In genomic region chr12:5192380-5192718, GRCm38 (mm10) we compare ENCODE assay signal across 9 mouse cellular contexts.
DNase-seq lines count a peak whose midpoint lies in the region; ATAC-seq and TF ChIP-seq lines count a peak whose summit lies in the region.
"Had no signal": no experiment of that assay in that cellular context is flagged by ENCODE, and none has a peak within 500 bp of the region (broad histone marks: within the 10 kb centered on the region; RNA-seq: fewer than 3 reads in every experiment).

No protein-coding gene starts in this region.

- intact Hi-C loops in heart, adult 2 months (cut with DNase I), result no loop called here

- no peak for TF ChIP-seq EP300 in heart, postnatal 0 days (IDR thresholded peaks at IDR 0.05; ENCODE audit: low read depth)
- TF ChIP-seq EP300 in heart, adult 2 months (IDR thresholded peaks at IDR 0.05; ENCODE audit: insufficient read depth, low read depth, low read length), result no peak

- no peak overlapping the region for H3K4me3 ChIP-seq in heart, postnatal 0 days (ENCODE audit: low read depth, low read length)
- no peak overlapping the region for H3K4me3 ChIP-seq in heart, adult 2 months
- H3K4me3 ChIP-seq in midbrain, embryonic 12.5 days, result no peak overlapping the region
- no peak overlapping the region for H3K4me3 ChIP-seq in midbrain, embryonic 13.5 days (replicated peaks)
- no peak overlapping the region for H3K4me3 ChIP-seq in stomach, embryonic 14.5 days (ENCODE audit: low read depth, low read length)

- no peak overlapping the region for H3K9ac ChIP-seq in heart, postnatal 0 days (replicated peaks; ENCODE audit: low read depth, low read length)
- no peak overlapping the region for H3K9ac ChIP-seq in heart, adult 2 months (ENCODE audit: low read depth, low read length)
- no peak overlapping the region for H3K9ac ChIP-seq in midbrain, embryonic 12.5 days (replicated peaks)
- H3K9ac ChIP-seq in midbrain, embryonic 13.5 days (replicated peaks), result no peak overlapping the region
- no peak overlapping the region for H3K9ac ChIP-seq in stomach, embryonic 14.5 days (replicated peaks; ENCODE audit: low read depth, low read length)

- TF ChIP-seq CTCF in heart, postnatal 0 days (IDR thresholded peaks at IDR 0.05; ENCODE audit: low read depth), result no peak
- TF ChIP-seq CTCF in heart, adult 2 months (IDR thresholded peaks at IDR 0.05), result no peak

- no peaks in the 10 kb centered on the region for H3K36me3 ChIP-seq in heart, postnatal 0 days (replicated peaks; ENCODE audit: control insufficient read depth, insufficient read depth, low read length)
- H3K36me3 ChIP-seq in heart, adult 2 months (ENCODE audit: control insufficient read depth, insufficient read depth, low read length), result no peaks in the 10 kb centered on the region
- H3K36me3 ChIP-seq in midbrain, embryonic 12.5 days, result no peaks in the 10 kb centered on the region
- H3K36me3 ChIP-seq in midbrain, embryonic 13.5 days, result no peaks in the 10 kb centered on the region
- H3K36me3 ChIP-seq in stomach, embryonic 14.5 days (ENCODE audit: control insufficient read depth, insufficient read depth, low read length), result no peaks in the 10 kb centered on the region
- H3K36me3 ChIP-seq: G1E had no signal

- no peaks in the 10 kb centered on the region for H3K9me3 ChIP-seq in heart, postnatal 0 days (replicated peaks; ENCODE audit: control insufficient read depth, low read length)
- no peaks in the 10 kb centered on the region for H3K9me3 ChIP-seq in midbrain, embryonic 12.5 days
- no peaks in the 10 kb centered on the region for H3K9me3 ChIP-seq in midbrain, embryonic 13.5 days
- no peaks in the 10 kb centered on the region for H3K9me3 ChIP-seq in stomach, embryonic 14.5 days (ENCODE audit: control insufficient read depth, low read depth, low read length)

- no peak for TF ChIP-seq POLR2A in heart, adult 2 months (IDR thresholded peaks at IDR 0.05; ENCODE audit: insufficient read depth, low read depth, low read length)

- DNase-seq in heart, postnatal 0 days (ENCODE audit: low spot score), result no peak
- no peak for DNase-seq in heart, adult 2 months
- peak; percentile 41 for DNase-seq in gastrocnemius, postnatal 25 days
- DNase-seq in frontal cortex, postnatal 25 days (ENCODE audit: low spot score in 2 of 2), result no peak
- DNase-seq in thymus, postnatal 25 days, result no peak

- WGBS in heart, postnatal 0 days, result 65% methylated on average over 9 of the region's 9 CpGs
- 64% methylated on average over 9 of the region's 9 CpGs for WGBS in heart, adult 2 months
- WGBS in midbrain, embryonic 12.5 days, result 46% methylated on average over 9 of the region's 9 CpGs
- WGBS in midbrain, embryonic 13.5 days, result 54% methylated on average over 9 of the region's 9 CpGs
- 36% methylated on average over 9 of the region's 9 CpGs for WGBS in stomach, embryonic 14.5 days

- H3K4me2 ChIP-seq in heart, postnatal 0 days (ENCODE audit: low read depth, low read length), result peak overlapping the region; percentile 53; the same call in 1 of the 2 replicates
- H3K4me2 ChIP-seq in midbrain, embryonic 12.5 days (replicated peaks), result no peak overlapping the region
- no peak overlapping the region for H3K4me2 ChIP-seq in midbrain, embryonic 13.5 days (replicated peaks)
- H3K4me2 ChIP-seq in stomach, embryonic 14.5 days (replicated peaks; ENCODE audit: low read depth, low read length), result no peak overlapping the region

- peaks cover 24% of the 10 kb centered on the region for H3K4me1 ChIP-seq in heart, postnatal 0 days (ENCODE audit: control insufficient read depth, insufficient read depth)
- H3K4me1 ChIP-seq in heart, adult 2 months (ENCODE audit: control insufficient read depth, insufficient read depth, low read length), result peaks cover 6% of the 10 kb centered on the region
- peaks cover 51% of the 10 kb centered on the region for H3K4me1 ChIP-seq in midbrain, embryonic 12.5 days
- peaks cover 58% of the 10 kb centered on the region for H3K4me1 ChIP-seq in midbrain, embryonic 13.5 days (replicated peaks)
- peaks cover 15% of the 10 kb centered on the region for H3K4me1 ChIP-seq in stomach, embryonic 14.5 days (ENCODE audit: control insufficient read depth, insufficient read depth, low read length)

- no peak for ATAC-seq in heart, postnatal 0 days (ENCODE audit: insufficient read depth, low read depth)
- 0 out of 2 replicates have a peak, but pooled peaks have one; percentile 2 for ATAC-seq in midbrain, embryonic 12.5 days (ENCODE audit: low FRiP score, low read depth)
- ATAC-seq in midbrain, embryonic 13.5 days, result no peak
- ATAC-seq in stomach, embryonic 14.5 days (ENCODE audit: insufficient number of reproducible peaks, insufficient read depth, low FRiP score, low read depth), result no peak

- no peaks in the 10 kb centered on the region for H3K79me2 ChIP-seq in heart, adult 2 months (replicated peaks; ENCODE audit: control insufficient read depth, insufficient read depth, low read length)

- H3K27me3 ChIP-seq in heart, postnatal 0 days (ENCODE audit: control insufficient read depth, insufficient read depth, low read length), result no peaks in the 10 kb centered on the region
- H3K27me3 ChIP-seq in heart, adult 2 months (ENCODE audit: control insufficient read depth, insufficient read depth, low read length), result no peaks in the 10 kb centered on the region
- H3K27me3 ChIP-seq in midbrain, embryonic 12.5 days, result 0 out of 2 replicates have a peak, but pooled peaks cover 7% of the 10 kb centered on the region
- no peaks in the 10 kb centered on the region for H3K27me3 ChIP-seq in midbrain, embryonic 13.5 days
- no peaks in the 10 kb centered on the region for H3K27me3 ChIP-seq in stomach, embryonic 14.5 days (ENCODE audit: control insufficient read depth, insufficient read depth, low read length)

- H3K27ac ChIP-seq in heart, postnatal 0 days (ENCODE audit: low read depth), result no peak overlapping the region
- H3K27ac ChIP-seq in heart, adult 2 months, result no peak overlapping the region
- H3K27ac ChIP-seq in midbrain, embryonic 12.5 days (replicated peaks), result no peak overlapping the region
- no peak overlapping the region for H3K27ac ChIP-seq in midbrain, embryonic 13.5 days
- H3K27ac ChIP-seq in stomach, embryonic 14.5 days (ENCODE audit: low read length), result peak overlapping the region; percentile 44; the same call in 1 of the 2 replicates
